7 mouse cellular contexts compared by ENCODE assay signal in genomic region chrX:43427961-43428365, GRCm38 (mm10). TPM values are rescaled to one million over a fixed set of nuclear protein-coding genes. Genes with fewer than 3 reads are reported as not detected.
DNase-seq lines count a peak whose midpoint lies in the region; ATAC-seq and TF ChIP-seq lines count a peak whose summit lies in the region.

No protein-coding gene starts in this region.

- H3K4me1 ChIP-seq in lung, embryonic 14.5 days (ENCODE audit: insufficient read depth) = no peaks in the 10 kb centered on the region
- no peaks in the 10 kb centered on the region for H3K4me1 ChIP-seq in lung, postnatal 0 days (ENCODE audit: insufficient read depth, low read depth, low read length)
- no peaks in the 10 kb centered on the region for H3K4me1 ChIP-seq in hindbrain, postnatal 0 days (ENCODE audit: insufficient read depth, low read length)
- H3K4me1 ChIP-seq in olfactory bulb, adult 2 months (ENCODE audit: control insufficient read depth, insufficient read depth, low read length) = peaks cover 2% of the 10 kb centered on the region; the same call in 1 of the 2 replicates

- no peaks in the 10 kb centered on the region for H3K9me3 ChIP-seq in lung, embryonic 14.5 days (ENCODE audit: low read depth, low read length)
- no peaks in the 10 kb centered on the region for H3K9me3 ChIP-seq in lung, postnatal 0 days (ENCODE audit: low read length)
- H3K9me3 ChIP-seq in hindbrain, postnatal 0 days (ENCODE audit: low read length) = no peaks in the 10 kb centered on the region

- no peak for TF ChIP-seq CTCF in lung, embryonic 14.5 days (IDR thresholded peaks at IDR 0.05; ENCODE audit: low read depth)
- no peak for TF ChIP-seq CTCF in lung, postnatal 0 days (IDR thresholded peaks at IDR 0.05)
- TF ChIP-seq CTCF in hindbrain, postnatal 0 days (IDR thresholded peaks at IDR 0.05; ENCODE audit: low read depth) = no peak
- TF ChIP-seq CTCF in olfactory bulb, adult 2 months (IDR thresholded peaks at IDR 0.05; ENCODE audit: insufficient read depth, low read depth, low read length) = no peak

- no peak for ATAC-seq in lung, embryonic 14.5 days (ENCODE audit: insufficient read depth)
- ATAC-seq in lung, postnatal 0 days = no peak
- no peak for ATAC-seq in hindbrain, postnatal 0 days

- WGBS in lung, embryonic 14.5 days = 12% methylated on average over 12 of the region's 12 CpGs
- 11% methylated on average over 12 of the region's 12 CpGs for WGBS in lung, postnatal 0 days
- WGBS in hindbrain, postnatal 0 days = 26% methylated on average over 12 of the region's 12 CpGs
- 19% methylated on average over 12 of the region's 12 CpGs for WGBS in olfactory bulb, adult 2 months

- peak overlapping the region; percentile 59 for H3K4me2 ChIP-seq in lung, embryonic 14.5 days
- H3K4me2 ChIP-seq in lung, postnatal 0 days (replicated peaks; ENCODE audit: low read depth, low read length) = no peak overlapping the region
- peak overlapping the region; percentile 59 for H3K4me2 ChIP-seq in hindbrain, postnatal 0 days (ENCODE audit: low read depth, low read length)

- peak overlapping the region; percentile 23 for H3K4me3 ChIP-seq in lung, embryonic 14.5 days (ENCODE audit: low read depth, low read length)
- no peak overlapping the region for H3K4me3 ChIP-seq in lung, postnatal 0 days (ENCODE audit: low read depth, low read length)
- H3K4me3 ChIP-seq in hindbrain, postnatal 0 days (ENCODE audit: low read length) = peak overlapping the region; percentile 43
- peak overlapping the region; percentile 54 for H3K4me3 ChIP-seq in olfactory bulb, adult 2 months (ENCODE audit: insufficient read depth, low read depth, low read length)

- no peaks in the 10 kb centered on the region for H3K36me3 ChIP-seq in lung, embryonic 14.5 days (ENCODE audit: insufficient read depth)
- H3K36me3 ChIP-seq in lung, postnatal 0 days (ENCODE audit: insufficient read depth, low read length) = no peaks in the 10 kb centered on the region
- H3K36me3 ChIP-seq in hindbrain, postnatal 0 days (ENCODE audit: insufficient read depth, low read length) = no peaks in the 10 kb centered on the region

- no peak overlapping the region for H3K9ac ChIP-seq in lung, embryonic 14.5 days
- no peak overlapping the region for H3K9ac ChIP-seq in lung, postnatal 0 days (replicated peaks; ENCODE audit: low read depth)
- H3K9ac ChIP-seq in hindbrain, postnatal 0 days (replicated peaks; ENCODE audit: low read length) = peak overlapping the region; percentile 31

- no peak for TF ChIP-seq EP300 in lung, postnatal 0 days (IDR thresholded peaks at IDR 0.05)

- TF ChIP-seq POLR2A in olfactory bulb, adult 2 months (IDR thresholded peaks at IDR 0.05; ENCODE audit: insufficient read depth, low read depth, low read length) = no peak

- peak; percentile 7 for DNase-seq in lung, embryonic 14.5 days
- DNase-seq in lung, postnatal 0 days (ENCODE audit: low spot score) = no peak
- DNase-seq in embryo, embryonic 9.5 days (ENCODE audit: extremely low spot score) = peak; percentile 4
- peak; percentile 16 for DNase-seq in hindbrain, postnatal 0 days (ENCODE audit: low spot score)
- DNase-seq in urinary bladder, postnatal 4 days (ENCODE audit: low spot score in 2 of 2) = no peak
- DNase-seq in lung, postnatal 14 days = no peak

- no peak overlapping the region for H3K27ac ChIP-seq in lung, embryonic 14.5 days (ENCODE audit: low read depth)
- H3K27ac ChIP-seq in lung, postnatal 0 days (ENCODE audit: low read length) = no peak overlapping the region
- H3K27ac ChIP-seq in hindbrain, postnatal 0 days = no peak overlapping the region
- H3K27ac ChIP-seq in olfactory bulb, adult 2 months (ENCODE audit: insufficient read depth, low read depth, low read length) = no peak overlapping the region

- H3K27me3 ChIP-seq in lung, embryonic 14.5 days (ENCODE audit: insufficient read depth, low read length) = peaks cover 11% of the 10 kb centered on the region
- H3K27me3 ChIP-seq in lung, postnatal 0 days (replicated peaks; ENCODE audit: insufficient read depth, low read length) = no peaks in the 10 kb centered on the region
- no peaks in the 10 kb centered on the region for H3K27me3 ChIP-seq in hindbrain, postnatal 0 days (ENCODE audit: insufficient read depth, low read length)

RNA-seq across cellular contexts. Expression of gene Tenm1, which starts 1.0 kb away (rescaled TPM):
- 0.11 and 0.41 TPM in 2 replicates for polyA plus RNA-seq in lung, embryonic 14.5 days (2014; fragmentation: Nextera tagmentation; extraction: Ambion mirVana)
- not detected in 2 replicates for polyA plus RNA-seq in lung, postnatal 0 days (2015; fragmentation: Nextera tagmentation; extraction: Ambion mirVana)
- 54.4 and 56.4 TPM in 2 replicates for total RNA-seq in hindbrain, postnatal 0 days (2014; rRNA removed)
- 20.9 and 24.4 TPM in 2 replicates for polyA plus RNA-seq in hindbrain, postnatal 0 days (2015; fragmentation: Nextera tagmentation; extraction: Ambion mirVana)
- not detected in 2 replicates for polyA plus RNA-seq in olfactory bulb, adult 2 months (2012; ENCODE audit: insufficient read depth, insufficient read length, low replicate concordance, missing spikeins)

Comparison
In these comparisons a context has a peak if more than half of its experiments do, and no peak if none do; other contexts are left out.
1. DNase-seq: peak in lung, embryonic 14.5 days (single experiment), embryo, embryonic 9.5 days (single experiment) and hindbrain, postnatal 0 days (single experiment); none in lung, postnatal 0 days (single experiment), urinary bladder, postnatal 4 days (0 of 2) and lung, postnatal 14 days (single experiment).
2. RNA of gene Tenm1, which starts 1.0 kb away (polyA plus RNA-seq): 20.9 to 24.4 TPM in hindbrain, postnatal 0 days; 0.11 to 0.41 TPM in lung, embryonic 14.5 days, not detected in lung, postnatal 0 days and not detected in olfactory bulb, adult 2 months; every median in the first group is over 10 times any median in the second.